Mouse (Mus musculus) ovary, adult 10 weeks (tissue): ENCODE data around the gene Specc1l. TPM values are rescaled to one million over a fixed set of nuclear protein-coding genes. Genes with fewer than 3 reads are reported as not detected.

Experiments
- polyA plus RNA-seq: library from polyadenylated mRNA; stranded (reverse); fragments of 350-450 nt; fragmentation: Illumina TruSeq; extraction: RNeasy Lipid Tissue Mini Kit (QIAGEN cat#74804); gene quantifications from one replicate; pipeline ENCODE4 v1.2.3, GENCODE M21; 2014

Specc1l gene
- 30.0 TPM for polyA plus RNA-seq

DNA sequence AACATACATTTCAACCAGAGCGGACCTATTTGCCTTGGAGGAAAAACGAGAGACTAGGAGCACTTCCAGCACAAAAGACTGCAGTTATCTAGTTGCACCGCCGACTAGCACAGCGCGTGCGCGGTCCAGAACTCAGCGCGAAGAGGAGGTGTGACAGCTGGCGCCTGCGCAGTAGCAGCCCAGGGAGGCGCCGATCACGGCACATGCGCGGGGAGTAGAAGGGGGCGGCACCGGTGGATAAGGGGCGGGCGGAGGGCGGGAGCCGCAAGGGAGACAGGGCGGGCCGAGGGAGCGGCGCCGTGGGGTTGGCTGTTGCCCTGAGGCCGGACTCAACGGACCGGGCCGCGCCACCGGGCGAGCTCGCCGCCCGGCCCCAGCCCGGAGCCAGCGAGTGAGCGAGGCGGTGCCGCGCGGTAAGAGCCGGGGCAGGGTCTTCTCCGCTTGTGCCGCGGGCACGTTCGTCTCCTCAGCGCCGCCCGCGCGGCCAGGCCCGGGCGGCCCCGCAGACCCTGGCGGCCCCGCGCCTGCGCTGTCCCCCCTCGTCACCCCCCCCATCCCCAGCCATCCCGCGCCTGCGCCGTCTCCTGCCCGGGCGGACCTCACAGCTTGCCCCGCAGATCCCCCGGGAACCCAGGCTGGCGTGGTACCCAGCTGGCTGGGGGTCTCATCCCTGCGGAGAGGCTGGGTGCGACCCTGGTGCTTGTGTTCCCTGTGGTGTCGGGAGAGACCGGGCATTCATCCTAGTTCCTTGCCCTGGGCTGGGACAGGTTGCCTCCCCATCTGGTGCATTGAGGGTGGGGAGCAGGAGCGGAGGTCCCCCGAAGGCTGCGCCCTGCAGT, at the start of gene Specc1l:
Gene Specc1l, plus strand, starts transcription at position 267 of the 839 bp plus-strand sequence.

DNA sequence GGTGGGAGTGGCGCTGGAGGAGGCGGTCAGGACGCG, 104.8 kb downstream of the Specc1l start, which contains the start of gene Adora2a:
Gene Adora2a, plus strand, starts transcription at position 6 of the 36 bp plus-strand sequence.

Other genes with a start within 250 kb of the Specc1l start
- 2.5 TPM for gene Gnaz, start 244.9 kb upstream of the Specc1l start, polyA plus RNA-seq
- not detected for gene Rsph14, start 179.5 kb upstream of the Specc1l start, polyA plus RNA-seq
- 3.7 TPM for gene Rab36, start 175.0 kb upstream of the Specc1l start, polyA plus RNA-seq
- gene Bcr, start 151.5 kb upstream of the Specc1l start, polyA plus RNA-seq: 29.0 TPM
- not detected for gene Adora2a, start 104.8 kb downstream of the Specc1l start, polyA plus RNA-seq
- gene Upb1, start 189.0 kb downstream of the Specc1l start, polyA plus RNA-seq: 0.20 TPM